Mouse (Mus musculus) heart, embryonic 12.5 days (tissue): ENCODE measurements around the gene Ptk7. TPM values are rescaled to one million over a fixed set of nuclear protein-coding genes. Genes with fewer than 3 reads are reported as not detected.

Experiments used
- ATAC-seq: fragments of 200-750 bp; cut with Nextera tagmentation; 2 replicates; pipeline ENCODE4 v1.8.0; 2017; ENCODE audit warnings: moderate TSS enrichment, moderate library complexity; ENCODE audit not compliant: insufficient number of reproducible peaks, low FRiP score
- H3K27ac ChIP-seq: fragments of 300-500 bp; sonication (generic); 2 replicates; pipeline ENCODE4 v1.5.1; 2016; ENCODE audit warnings: mild to moderate bottlenecking, moderate library complexity; ENCODE audit not compliant: poor library complexity, severe bottlenecking
- H3K27me3 ChIP-seq: fragments of 300-500 bp; sonication (generic); replicated peaks from 2 replicates; pipeline ENCODE4 v1.6.1; 2016; ENCODE audit warnings: mild to moderate bottlenecking, moderate library complexity
- H3K36me3 ChIP-seq: fragments of 300-500 bp; sonication (generic); 2 replicates; pipeline ENCODE4 v1.6.1; 2016; ENCODE audit warnings: mild to moderate bottlenecking, moderate library complexity
- H3K4me1 ChIP-seq: fragments of 300-500 bp; sonication (generic); replicated peaks from 2 replicates; pipeline ENCODE4 v1.6.1; 2016; ENCODE audit warnings: mild to moderate bottlenecking
- H3K4me2 ChIP-seq: fragments of 300-500 bp; sonication (generic); 2 replicates; pipeline ENCODE4 v1.6.1; 2016; ENCODE audit warnings: mild to moderate bottlenecking, moderate library complexity
- H3K4me3 ChIP-seq: fragments of 300-500 bp; sonication (generic); 2 replicates; pipeline ENCODE4 v1.5.1; 2016; ENCODE audit warnings: mild to moderate bottlenecking
- H3K9ac ChIP-seq: fragments of 300-500 bp; sonication (generic); 2 replicates; pipeline ENCODE4 v1.6.1; 2016; ENCODE audit warnings: mild to moderate bottlenecking, moderate library complexity
- H3K9me3 ChIP-seq: fragments of 300-500 bp; sonication (generic); replicated peaks from 2 replicates; pipeline ENCODE4 v1.6.1; 2016; ENCODE audit warnings: mild to moderate bottlenecking, moderate library complexity
- WGBS: fragments of 180-500 bp; shearing (Covaris S2); methylation state at CpG from one replicate; pipeline ENCODE4 v1.1.7; 2016; 5-methylcytosine and 5-hydroxymethylcytosine counted together
- polyA plus RNA-seq: library from polyadenylated mRNA; unstranded; fragments of >200 nt; fragmentation: Nextera tagmentation; extraction: Ambion mirVana; gene quantifications from 2 replicates; pipeline ENCODE4 v1.2.1, GENCODE M21; 2016

Ptk7 gene
- polyA plus RNA-seq, 1 experiment from 2014 or later: 71.4 TPM

- Histone ChIP-seq H3K27me3 (no peaks in the 10 kb centered on the region), H3K4me1 (peaks cover 23% of the 10 kb centered on the region)
Observed at GRCm38 (mm10) chr17:46644152-46644805, 15.0 kb upstream of the Ptk7 start.

GRCm38 (mm10) chr17:46642060-46642459 lies 12.8 kb upstream of the Ptk7 start:
- WGBS: 84% methylated on average over 17 of the region's 17 CpGs
- H3K27me3 ChIP-seq: no peaks in the 10 kb centered on the region
- H3K36me3 ChIP-seq: peaks cover 46% of the 10 kb centered on the region
- no peak overlapping the region for H3K4me2 ChIP-seq
- ATAC-seq: no peak
- H3K4me3 ChIP-seq: no peak overlapping the region
- peaks cover 23% of the 10 kb centered on the region for H3K4me1 ChIP-seq
- H3K27ac ChIP-seq: no peak overlapping the region
- no peaks in the 10 kb centered on the region for H3K9me3 ChIP-seq
- H3K9ac ChIP-seq: no peak overlapping the region

More at GRCm38 (mm10) chr17:46644152-46644805, 15.0 kb upstream of the Ptk7 start:
- Histone ChIP-seq H3K4me3 (peak overlapping the region; percentile 89), H3K9me3 (no peaks in the 10 kb centered on the region), H3K27ac (no peak overlapping the region), H3K9ac (peak overlapping the region; percentile 79; the same call in 1 of the 2 replicates), H3K36me3 (peaks cover 48% of the 10 kb centered on the region), H3K4me2 (peak overlapping the region; percentile 91)
- ATAC-seq: no peak
- WGBS: 85% methylated on average over 12 of the region's 12 CpGs

GRCm38 (mm10) chr17:46639929-46640328 lies 10.6 kb upstream of the Ptk7 start:
- peaks cover 54% of the 10 kb centered on the region for H3K36me3 ChIP-seq
- 79% methylated on average over 9 of the region's 9 CpGs for WGBS

GRCm38 (mm10) chr17:46636831-46637523 lies 7.7 kb upstream of the Ptk7 start:
- peak overlapping the region; percentile 48; the same call in 1 of the 2 replicates for H3K9ac ChIP-seq
- H3K4me1 ChIP-seq: peaks cover 20% of the 10 kb centered on the region
- WGBS: 25% methylated on average over 15 of the region's 15 CpGs
- peaks cover 70% of the 10 kb centered on the region for H3K36me3 ChIP-seq
- peak; percentile 10; the same call in 1 of the 2 replicates for ATAC-seq
- H3K27me3 ChIP-seq: no peaks in the 10 kb centered on the region
- no peaks in the 10 kb centered on the region for H3K9me3 ChIP-seq
- no peak overlapping the region for H3K27ac ChIP-seq
- peak overlapping the region; percentile 29; the same call in 1 of the 2 replicates for H3K4me2 ChIP-seq
- no peak overlapping the region for H3K4me3 ChIP-seq

More at GRCm38 (mm10) chr17:46639929-46640328, 10.6 kb upstream of the Ptk7 start:
- H3K4me1 ChIP-seq: peaks cover 28% of the 10 kb centered on the region
- no peak for ATAC-seq
- H3K27ac ChIP-seq: no peak overlapping the region
- no peaks in the 10 kb centered on the region for H3K27me3 ChIP-seq
- no peak overlapping the region for H3K4me3 ChIP-seq
- no peak overlapping the region for H3K4me2 ChIP-seq
- no peak overlapping the region for H3K9ac ChIP-seq
- H3K9me3 ChIP-seq: no peaks in the 10 kb centered on the region

- 10% methylated on average over 12 of the region's 12 CpGs for WGBS
- peak; percentile 67 for ATAC-seq
- no peaks in the 10 kb centered on the region for H3K9me3 ChIP-seq
- H3K4me1 ChIP-seq: peaks cover 51% of the 10 kb centered on the region
- H3K27me3 ChIP-seq: no peaks in the 10 kb centered on the region
- peak overlapping the region; percentile 88 for H3K4me2 ChIP-seq
- H3K9ac ChIP-seq: peak overlapping the region; percentile 95
- H3K27ac ChIP-seq: peak overlapping the region; percentile 94
- peak overlapping the region; percentile 79 for H3K4me3 ChIP-seq
- H3K36me3 ChIP-seq: peaks cover 30% of the 10 kb centered on the region
Observed at GRCm38 (mm10) chr17:46629685-46630441, 559 bp upstream of the Ptk7 start.

- WGBS: under 1% methylated on average over 13 of the region's 13 CpGs
- Histone ChIP-seq H3K27ac (peak overlapping the region; percentile 94), H3K27me3 (no peaks in the 10 kb centered on the region), H3K9ac (peak overlapping the region; percentile 95), H3K4me3 (peak overlapping the region; percentile 79), H3K4me1 (peaks cover 65% of the 10 kb centered on the region), H3K36me3 (peaks cover 18% of the 10 kb centered on the region), H3K4me2 (peak overlapping the region; percentile 88), H3K9me3 (no peaks in the 10 kb centered on the region)
- no peak; the same call in 1 of the 2 replicates for ATAC-seq
Observed at GRCm38 (mm10) chr17:46628471-46628790, 873 bp downstream of the Ptk7 start.

GRCm38 (mm10) chr17:46627409-46627808 lies 1.9 kb downstream of the Ptk7 start:
- Histone ChIP-seq H3K4me1 (peaks cover 75% of the 10 kb centered on the region), H3K9ac (peak overlapping the region; percentile 95), H3K4me2 (peak overlapping the region; percentile 88), H3K36me3 (peaks cover 9% of the 10 kb centered on the region), H3K27me3 (no peaks in the 10 kb centered on the region), H3K4me3 (peak overlapping the region; percentile 79), H3K27ac (peak overlapping the region; percentile 94; the same call in 1 of the 2 replicates), H3K9me3 (no peaks in the 10 kb centered on the region)
- ATAC-seq: no peak
- WGBS: 56% methylated on average over 6 of the region's 6 CpGs

- WGBS: 48% methylated on average over 12 of the region's 12 CpGs
- peak overlapping the region; percentile 91 for H3K27ac ChIP-seq
- peaks cover 86% of the 10 kb centered on the region for H3K4me1 ChIP-seq
- no peaks in the 10 kb centered on the region for H3K9me3 ChIP-seq
- H3K36me3 ChIP-seq: no peaks in the 10 kb centered on the region
- H3K9ac ChIP-seq: peak overlapping the region; percentile 65
- no peak for ATAC-seq
- H3K27me3 ChIP-seq: no peaks in the 10 kb centered on the region
- H3K4me2 ChIP-seq: peak overlapping the region; percentile 62
- peak overlapping the region; percentile 32 for H3K4me3 ChIP-seq
Observed at GRCm38 (mm10) chr17:46624598-46624997, 4.7 kb downstream of the Ptk7 start.

GRCm38 (mm10) chr17:46623819-46624557 lies 5.3 kb downstream of the Ptk7 start:
- ATAC-seq: peak; percentile 36
- peak overlapping the region; percentile 65 for H3K9ac ChIP-seq
- 9% methylated on average over 10 of the region's 10 CpGs for WGBS
- no peaks in the 10 kb centered on the region for H3K36me3 ChIP-seq
- H3K27ac ChIP-seq: peak overlapping the region; percentile 91
- H3K4me3 ChIP-seq: peak overlapping the region; percentile 32
- peaks cover 91% of the 10 kb centered on the region for H3K4me1 ChIP-seq
- no peaks in the 10 kb centered on the region for H3K27me3 ChIP-seq
- peak overlapping the region; percentile 62 for H3K4me2 ChIP-seq
- H3K9me3 ChIP-seq: no peaks in the 10 kb centered on the region

- Histone ChIP-seq H3K27ac (peak overlapping the region; percentile 93), H3K36me3 (no peaks in the 10 kb centered on the region), H3K9ac (peak overlapping the region; percentile 55), H3K27me3 (no peaks in the 10 kb centered on the region), H3K4me3 (no peak overlapping the region), H3K9me3 (no peaks in the 10 kb centered on the region), H3K4me2 (peak overlapping the region; percentile 60), H3K4me1 (peaks cover 99% of the 10 kb centered on the region)
- no peak for ATAC-seq
- 38% methylated on average over 11 of the region's 11 CpGs for WGBS
Observed at GRCm38 (mm10) chr17:46622269-46622668, 7.0 kb downstream of the Ptk7 start.
